Mouse (Mus musculus) neural tube, embryonic 14.5 days (tissue): ENCODE measurements around the gene C1ql4. TPM values are rescaled to one million over a fixed set of nuclear protein-coding genes. Genes with fewer than 3 reads are reported as not detected.
A peak's percentile ranks its signal among the peaks of the same experiment; 100 is the strongest.

ENCODE experiments used
- ATAC-seq: fragments of 200-750 bp; cut with Nextera tagmentation; 2 replicates; pipeline ENCODE4 v1.8.0; 2017; ENCODE audit warnings: low read depth, mild to moderate bottlenecking, moderate TSS enrichment, moderate library complexity
- H3K27ac ChIP-seq: fragments of 300-500 bp; sonication (generic); 2 replicates; pipeline ENCODE4 v1.5.1; 2014; ENCODE audit warnings: low read depth, mild to moderate bottlenecking, control low read depth, low read length, moderate library complexity, mixed read lengths
- H3K27me3 ChIP-seq: fragments of 300-500 bp; sonication (generic); 2 replicates; pipeline ENCODE4 v1.6.1; 2014; ENCODE audit warnings: low read length; ENCODE audit not compliant: control insufficient read depth, insufficient read depth
- H3K36me3 ChIP-seq: fragments of 300-500 bp; sonication (generic); 2 replicates; pipeline ENCODE4 v1.6.1; 2014; ENCODE audit warnings: low read length, mixed read lengths; ENCODE audit not compliant: control insufficient read depth, insufficient read depth
- H3K4me1 ChIP-seq: fragments of 300-500 bp; sonication (generic); 2 replicates; pipeline ENCODE4 v1.6.1; 2014; ENCODE audit warnings: low read length; ENCODE audit not compliant: control insufficient read depth, insufficient read depth
- H3K4me2 ChIP-seq: fragments of 300-500 bp; sonication (generic); 2 replicates; pipeline ENCODE4 v1.6.1; 2014; ENCODE audit warnings: mild to moderate bottlenecking, low read depth, low read length, control low read depth
- H3K4me3 ChIP-seq: fragments of 300-500 bp; sonication (generic); 2 replicates; pipeline ENCODE4 v1.5.1; 2014; ENCODE audit warnings: low read depth, low read length, control low read depth, mixed read lengths
- H3K9ac ChIP-seq: fragments of 300-500 bp; sonication (generic); replicated peaks from 2 replicates; pipeline ENCODE4 v1.6.1; 2014; ENCODE audit warnings: low read depth, mild to moderate bottlenecking, control low read depth, low read length, mixed read lengths
- H3K9me3 ChIP-seq: fragments of 300-500 bp; sonication (generic); 2 replicates; pipeline ENCODE4 v1.6.1; 2016; ENCODE audit warnings: low read length; ENCODE audit not compliant: control insufficient read depth
- WGBS: fragments of 180-500 bp; shearing (Covaris S2); extraction: QIAGEN DNeasy Blood & Tissue Kit; methylation state at CpG from one replicate; pipeline ENCODE4 v1.1.7; 2014; 5-methylcytosine and 5-hydroxymethylcytosine counted together
- polyA plus RNA-seq: library from polyadenylated mRNA; unstranded; fragments of >200 nt; fragmentation: Nextera tagmentation; extraction: Ambion mirVana; gene quantifications from 2 replicates; pipeline ENCODE4 v1.2.1, GENCODE M21; 2014

Gene C1ql4
- polyA plus RNA-seq, 1 experiment from 2014 or later = 3.6 TPM

DNA sequence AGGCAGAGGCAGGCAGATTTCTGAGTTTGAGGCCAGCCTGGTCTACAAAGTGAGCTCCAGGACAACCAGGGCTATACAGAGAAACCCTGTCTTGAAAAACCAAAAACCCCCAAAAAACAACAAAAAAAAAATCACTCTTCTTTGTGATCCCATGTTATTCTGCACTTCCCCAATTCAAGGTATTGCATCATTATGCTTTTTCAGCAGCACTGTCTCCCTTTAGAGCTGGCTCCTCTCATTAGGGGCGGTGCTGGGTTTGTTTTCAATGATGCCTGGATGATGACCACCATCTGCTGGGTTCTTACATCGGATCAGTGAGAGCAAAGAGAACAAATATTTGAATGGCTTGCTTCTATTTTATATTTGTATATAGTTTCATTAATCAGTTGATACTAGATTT, 35.0 kb upstream of the C1ql4 start:
- Histone ChIP-seq H3K27me3 (no peaks in the 10 kb centered on the region; the same call in 1 of the 2 replicates), H3K4me3 (no peak overlapping the region), H3K4me2 (no peak overlapping the region), H3K27ac (no peak overlapping the region), H3K9ac (no peak overlapping the region), H3K9me3 (no peaks in the 10 kb centered on the region), H3K4me1 (peaks cover under 1% of the 10 kb centered on the region; the same call in 1 of the 2 replicates), H3K36me3 (no peaks in the 10 kb centered on the region)
- ATAC-seq = no peak
- 81% methylated on average over 2 of the region's 2 CpGs for WGBS

DNA sequence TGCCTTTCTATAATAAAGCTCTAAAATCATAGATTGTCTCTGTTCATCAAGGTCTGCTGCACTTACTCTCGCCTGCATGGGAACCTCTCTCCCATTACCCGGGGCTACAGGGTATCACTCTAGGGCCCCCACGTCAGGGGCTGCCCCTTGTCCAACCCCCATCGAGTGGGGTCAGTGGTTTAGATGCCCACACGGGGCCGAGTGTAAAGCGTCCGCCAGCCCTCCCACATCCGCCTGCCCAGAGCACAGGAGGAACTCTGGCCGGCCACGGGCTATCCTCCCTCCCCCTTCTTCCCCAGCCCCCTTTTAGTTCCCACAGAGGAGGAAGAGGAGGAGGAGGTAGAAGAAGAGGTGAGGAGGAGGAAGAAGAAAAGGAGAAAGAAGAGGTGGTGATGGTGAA, 33.2 kb upstream of the C1ql4 start:
- ATAC-seq = no peak
- Histone ChIP-seq H3K36me3 (no peaks in the 10 kb centered on the region), H3K4me3 (no peak overlapping the region), H3K9me3 (no peaks in the 10 kb centered on the region), H3K27ac (no peak overlapping the region), H3K27me3 (no peaks in the 10 kb centered on the region), H3K4me2 (no peak overlapping the region), H3K9ac (no peak overlapping the region), H3K4me1 (no peaks in the 10 kb centered on the region)
- WGBS = 13% methylated on average over 11 of the region's 11 CpGs

DNA sequence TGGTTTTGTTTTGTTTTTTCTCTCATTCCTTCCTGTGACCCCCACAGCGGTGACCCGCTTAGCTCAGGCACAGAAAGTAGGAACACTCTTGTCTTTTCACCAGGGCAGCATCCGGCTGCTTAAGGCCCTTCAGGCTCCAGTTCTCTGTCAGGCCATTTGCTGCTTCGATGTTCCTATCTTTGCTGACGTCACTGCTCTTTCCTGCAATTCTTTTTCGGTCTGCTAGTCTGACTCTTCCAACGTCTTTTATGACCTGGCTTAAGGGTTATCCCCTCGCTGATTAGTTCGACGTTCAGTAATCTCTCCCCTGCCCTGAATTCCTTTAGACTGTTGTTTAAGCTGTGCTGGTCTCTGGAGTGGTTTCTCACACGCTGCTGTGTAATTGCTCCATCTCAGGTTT, 28.9 kb upstream of the C1ql4 start:
- Histone ChIP-seq H3K27me3 (no peaks in the 10 kb centered on the region), H3K36me3 (no peaks in the 10 kb centered on the region), H3K4me3 (no peak overlapping the region), H3K9ac (no peak overlapping the region), H3K9me3 (no peaks in the 10 kb centered on the region), H3K4me2 (no peak overlapping the region), H3K27ac (no peak overlapping the region), H3K4me1 (no peaks in the 10 kb centered on the region)
- WGBS = 45% methylated on average over 11 of the region's 11 CpGs
- ATAC-seq = no peak

DNA sequence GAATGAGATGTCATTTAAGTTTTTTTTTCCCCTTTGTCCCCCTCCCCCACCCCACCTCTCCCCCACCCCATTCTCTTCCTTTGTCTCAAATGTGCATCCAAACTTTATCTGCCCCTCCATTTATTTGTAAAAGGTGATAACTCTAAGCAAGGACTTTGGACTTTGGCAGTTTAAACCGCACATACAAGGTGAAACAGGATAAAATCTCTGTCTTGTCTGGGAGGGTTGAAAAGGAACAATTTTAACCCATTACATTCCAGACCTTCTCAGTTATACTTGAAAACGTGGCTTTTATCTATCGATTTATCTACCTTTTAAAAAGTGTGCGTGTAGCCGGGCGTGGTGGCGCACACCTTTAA, 27.4 kb upstream of the C1ql4 start:
- H3K27ac ChIP-seq = no peak overlapping the region
- H3K9ac ChIP-seq = no peak overlapping the region
- no peaks in the 10 kb centered on the region for H3K27me3 ChIP-seq
- no peak overlapping the region for H3K4me2 ChIP-seq
- no peaks in the 10 kb centered on the region for H3K4me1 ChIP-seq
- WGBS = 87% methylated on average over 7 of the region's 7 CpGs
- H3K36me3 ChIP-seq = no peaks in the 10 kb centered on the region
- H3K4me3 ChIP-seq = no peak overlapping the region
- no peaks in the 10 kb centered on the region for H3K9me3 ChIP-seq
- no peak for ATAC-seq

DNA sequence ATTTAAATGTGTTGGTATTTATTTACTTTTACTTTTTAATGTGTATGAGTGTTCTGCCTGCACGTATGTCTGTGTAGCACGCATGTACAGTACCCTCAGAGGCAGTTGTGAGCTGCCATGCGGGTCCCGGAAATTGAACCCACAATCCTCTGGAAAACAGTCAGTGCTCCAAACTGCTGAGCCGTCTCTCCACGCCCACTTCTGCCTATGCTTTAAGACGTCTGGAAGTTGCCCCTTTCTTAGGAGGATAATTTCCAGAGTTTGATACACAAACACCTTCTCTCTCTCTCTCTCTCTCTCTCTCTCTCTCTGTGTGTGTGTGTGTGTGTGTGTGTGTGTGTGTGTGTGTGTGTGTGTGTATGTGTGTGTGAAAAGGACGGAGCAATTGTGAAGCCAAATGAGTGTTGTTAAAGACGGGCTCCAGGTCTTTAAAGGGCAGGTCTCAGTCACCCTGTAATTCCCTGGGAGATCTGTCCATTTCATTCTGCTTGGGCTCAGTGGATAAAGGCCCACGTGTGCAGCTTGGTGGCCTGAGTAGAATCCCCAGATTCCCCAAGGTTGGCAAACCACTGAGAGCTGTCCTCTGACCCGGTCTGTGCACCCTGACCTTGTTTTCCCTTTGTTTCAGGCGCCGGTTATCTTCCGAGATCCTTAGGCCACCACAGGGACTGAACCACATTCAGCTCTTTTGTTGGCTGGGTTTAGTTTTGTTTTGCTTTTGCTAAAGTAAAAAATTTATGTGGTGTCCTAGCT, 26.9 kb upstream of the C1ql4 start:
- no peak for ATAC-seq

DNA sequence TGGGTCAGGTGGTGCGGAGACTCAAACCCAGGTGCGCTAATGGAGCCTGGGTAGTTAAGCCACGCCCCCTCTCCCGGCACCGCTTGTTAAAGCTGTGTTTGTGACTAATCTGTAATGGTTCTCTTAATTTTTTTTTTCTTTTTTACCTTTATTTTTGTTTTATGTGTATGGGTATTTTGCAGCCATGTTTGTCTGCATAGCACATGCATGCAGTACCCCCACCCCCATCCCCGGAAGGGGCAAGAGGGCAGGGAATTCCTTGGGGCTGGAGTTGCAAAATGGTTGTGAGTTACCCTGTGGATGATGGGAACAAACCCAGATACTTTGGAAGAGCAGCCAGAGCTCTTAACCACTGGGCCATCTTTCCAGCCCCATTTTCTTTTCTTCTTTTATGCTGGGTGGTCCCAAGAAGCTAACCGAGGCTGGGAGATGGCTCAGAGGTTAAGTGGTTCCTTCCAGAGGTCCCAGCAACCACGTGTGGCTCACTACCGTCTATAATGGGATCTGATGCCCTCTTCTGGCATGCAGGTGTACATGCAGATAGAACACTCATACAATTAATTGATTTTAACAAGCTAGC, 25.9 kb upstream of the C1ql4 start:
- Histone ChIP-seq H3K36me3 (no peaks in the 10 kb centered on the region), H3K27ac (no peak overlapping the region), H3K4me2 (peak overlapping the region; percentile 14; the same call in 1 of the 2 replicates), H3K4me3 (no peak overlapping the region), H3K27me3 (no peaks in the 10 kb centered on the region), H3K4me1 (no peaks in the 10 kb centered on the region), H3K9me3 (no peaks in the 10 kb centered on the region), H3K9ac (no peak overlapping the region)
- no peak for ATAC-seq
- 2% methylated on average over 9 of the region's 9 CpGs for WGBS

More for the DNA sequence above, 26.9 kb upstream of the C1ql4 start:
- H3K4me3 ChIP-seq = no peak overlapping the region
- H3K9ac ChIP-seq = no peak overlapping the region
- whole genome bisulfite sequencing = 40% methylated on average over 14 of the region's 14 CpGs
- no peaks in the 10 kb centered on the region for H3K36me3 ChIP-seq
- no peaks in the 10 kb centered on the region for H3K27me3 ChIP-seq
- no peaks in the 10 kb centered on the region for H3K9me3 ChIP-seq
- H3K27ac ChIP-seq = no peak overlapping the region
- no peaks in the 10 kb centered on the region for H3K4me1 ChIP-seq
- no peak overlapping the region for H3K4me2 ChIP-seq

DNA sequence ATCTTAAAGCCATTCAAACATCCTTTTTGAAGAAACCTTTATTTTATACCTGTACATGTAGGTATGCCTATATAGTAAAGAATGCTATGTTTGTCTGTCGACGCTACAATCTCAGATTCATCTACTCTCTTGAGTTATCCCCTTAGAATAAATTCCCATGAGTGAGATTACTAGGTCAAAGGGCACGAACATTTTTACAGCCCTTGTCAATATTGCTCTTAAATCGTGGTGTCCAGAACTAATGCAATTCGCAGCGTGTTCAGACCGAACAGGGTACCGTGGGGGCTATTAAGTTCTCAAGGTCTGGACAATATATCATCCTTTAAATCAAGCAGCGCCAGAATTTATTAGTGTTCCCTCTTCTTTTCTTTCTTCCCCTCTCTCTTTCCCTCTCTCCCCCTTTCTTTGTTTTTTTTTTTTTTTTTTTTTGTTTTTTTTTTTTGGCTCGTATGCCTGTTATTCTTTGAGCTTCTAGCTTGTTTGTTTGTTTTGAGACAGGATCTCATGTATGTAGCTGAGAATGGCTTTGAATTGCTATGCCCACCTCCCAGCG, 25.3 kb upstream of the C1ql4 start:
- no peak overlapping the region for H3K9ac ChIP-seq
- WGBS = 35% methylated on average over 11 of the region's 11 CpGs
- H3K4me2 ChIP-seq = peak overlapping the region; percentile 14; the same call in 1 of the 2 replicates
- H3K27me3 ChIP-seq = no peaks in the 10 kb centered on the region
- no peaks in the 10 kb centered on the region for H3K36me3 ChIP-seq
- H3K4me3 ChIP-seq = no peak overlapping the region
- H3K27ac ChIP-seq = no peak overlapping the region
- no peaks in the 10 kb centered on the region for H3K4me1 ChIP-seq
- no peak for ATAC-seq
- H3K9me3 ChIP-seq = no peaks in the 10 kb centered on the region

DNA sequence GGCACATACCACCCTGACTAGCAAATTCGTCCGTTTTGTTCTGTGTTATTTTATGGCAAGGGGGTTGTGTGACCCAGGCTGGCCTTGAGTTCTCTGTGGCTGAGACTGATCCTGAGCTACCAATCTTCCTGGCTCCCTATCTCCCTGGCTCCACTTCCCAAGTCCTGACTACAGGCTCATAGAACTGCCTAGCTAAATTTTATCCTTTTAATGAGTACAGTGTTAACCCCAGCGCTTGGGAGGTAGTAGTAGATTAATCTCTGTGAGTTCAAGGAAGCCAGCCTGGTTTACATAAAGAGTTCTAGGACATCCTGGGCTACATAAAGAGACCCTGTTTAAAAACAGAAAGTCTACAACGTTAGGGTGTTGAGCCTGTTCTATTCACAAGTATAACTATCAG, 24.2 kb upstream of the C1ql4 start:
- H3K9ac ChIP-seq = no peak overlapping the region
- ATAC-seq = no peak
- WGBS = 74% methylated on average over 4 of the region's 4 CpGs
- H3K9me3 ChIP-seq = no peaks in the 10 kb centered on the region
- H3K4me1 ChIP-seq = no peaks in the 10 kb centered on the region
- H3K27me3 ChIP-seq = no peaks in the 10 kb centered on the region
- H3K4me2 ChIP-seq = no peak overlapping the region
- H3K27ac ChIP-seq = no peak overlapping the region
- H3K36me3 ChIP-seq = no peaks in the 10 kb centered on the region
- no peak overlapping the region for H3K4me3 ChIP-seq

DNA sequence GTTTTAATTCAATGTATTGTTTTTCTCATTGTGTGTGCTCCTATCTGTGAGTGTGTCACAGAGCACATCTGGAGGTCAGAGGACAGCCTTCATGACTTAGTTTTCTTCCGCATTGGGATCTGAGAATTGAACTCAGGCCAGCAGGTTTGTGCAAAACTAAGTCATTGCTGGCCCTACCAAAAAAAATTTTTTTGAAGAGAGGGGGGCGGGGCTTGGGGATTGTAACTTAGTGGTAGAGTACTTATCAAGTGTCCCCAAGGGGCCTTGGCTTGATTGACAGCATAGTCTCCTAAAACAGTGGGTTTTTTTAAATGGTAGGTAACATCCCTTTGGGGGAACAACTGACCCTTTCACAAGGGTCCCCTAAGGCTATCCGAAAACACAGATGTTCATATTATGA, 23.5 kb upstream of the C1ql4 start:
- no peak for ATAC-seq
- Histone ChIP-seq H3K27ac (no peak overlapping the region), H3K9ac (no peak overlapping the region), H3K36me3 (no peaks in the 10 kb centered on the region), H3K4me2 (no peak overlapping the region), H3K9me3 (no peaks in the 10 kb centered on the region), H3K4me1 (no peaks in the 10 kb centered on the region), H3K27me3 (no peaks in the 10 kb centered on the region), H3K4me3 (no peak overlapping the region)
- 87% methylated on average over 3 of the region's 3 CpGs for WGBS
